Mouse (Mus musculus): ENCODE measurements around the gene Lysmd4.
"Not testable (repeated sequence)": the region's sequence is repeated elsewhere in the genome, so short reads cannot be mapped to it uniquely, and the experiment has no call there.

Gene Lysmd4

DNA sequence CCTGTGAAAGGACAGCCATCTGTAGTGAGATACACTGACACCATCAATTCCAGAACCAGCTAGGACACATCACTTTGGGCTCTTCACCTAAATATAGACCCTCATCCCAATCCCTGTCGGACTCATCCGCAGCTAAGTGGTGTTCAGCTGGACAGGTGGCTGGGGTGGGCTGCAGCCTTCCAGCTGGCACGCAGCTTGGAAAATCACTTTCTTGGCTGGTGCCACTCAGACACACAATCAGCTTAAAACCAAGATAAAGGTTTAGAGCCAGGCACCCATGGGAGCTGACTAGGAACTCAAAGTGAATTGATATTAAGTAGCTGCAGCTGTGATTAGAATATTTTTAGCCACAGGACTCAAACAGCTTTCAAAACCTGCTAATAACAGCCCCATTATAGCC is 7.9 kb downstream of the Lysmd4 start:
- no peak for DNase-seq (ENCODE audit: inconsistent age in 2 of 2, low spot score in 1 of 2)

DNA sequence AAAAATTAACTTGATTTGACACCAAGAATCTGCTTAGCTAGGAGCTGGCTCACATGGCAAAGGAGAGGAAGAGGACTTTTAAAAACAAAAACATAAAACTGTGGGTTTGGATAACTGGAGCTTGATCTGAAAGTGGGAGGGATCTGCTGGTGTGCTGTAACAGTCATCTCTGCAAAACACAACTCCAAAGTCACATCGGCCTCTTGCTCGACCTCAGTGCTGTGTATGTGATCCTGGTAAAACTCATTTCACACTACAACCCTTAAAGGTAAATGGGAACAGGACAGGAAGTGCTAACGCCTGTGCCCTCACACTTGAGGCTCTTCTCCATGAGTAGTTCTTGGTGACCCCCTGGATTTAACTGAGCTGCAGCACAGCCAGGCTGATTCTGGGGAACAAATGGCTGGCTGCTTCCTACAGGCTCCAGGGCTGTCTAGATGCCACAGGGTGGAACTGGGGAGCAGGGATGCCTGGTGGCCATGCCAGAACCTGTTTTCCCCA is 8.3 kb downstream of the Lysmd4 start:
- DNase-seq (ENCODE audit: inconsistent age in 2 of 2, low spot score in 1 of 2), result no peak

DNA sequence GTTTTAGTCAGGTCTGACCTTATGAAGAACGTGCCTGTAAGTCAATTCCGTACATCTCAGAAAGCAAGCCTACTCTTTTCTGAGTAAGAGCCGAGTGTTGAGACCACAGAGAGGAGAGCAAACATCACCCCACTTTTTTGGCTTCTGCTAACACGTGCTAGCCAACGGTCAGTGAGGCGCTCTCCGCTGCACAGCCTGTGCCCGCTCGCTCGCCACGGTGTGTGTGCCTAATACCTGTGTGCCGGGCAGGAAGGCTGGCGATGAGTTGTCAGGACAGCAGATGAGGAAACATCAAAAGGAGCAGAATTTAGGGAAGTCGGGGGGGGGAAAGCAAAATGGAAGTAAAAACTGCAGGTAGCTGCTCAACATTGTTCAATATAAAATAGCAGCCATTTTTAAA is 10.2 kb downstream of the Lysmd4 start:
- DNase-seq (ENCODE audit: inconsistent age in 2 of 2, low spot score in 1 of 2), result no peak

DNA sequence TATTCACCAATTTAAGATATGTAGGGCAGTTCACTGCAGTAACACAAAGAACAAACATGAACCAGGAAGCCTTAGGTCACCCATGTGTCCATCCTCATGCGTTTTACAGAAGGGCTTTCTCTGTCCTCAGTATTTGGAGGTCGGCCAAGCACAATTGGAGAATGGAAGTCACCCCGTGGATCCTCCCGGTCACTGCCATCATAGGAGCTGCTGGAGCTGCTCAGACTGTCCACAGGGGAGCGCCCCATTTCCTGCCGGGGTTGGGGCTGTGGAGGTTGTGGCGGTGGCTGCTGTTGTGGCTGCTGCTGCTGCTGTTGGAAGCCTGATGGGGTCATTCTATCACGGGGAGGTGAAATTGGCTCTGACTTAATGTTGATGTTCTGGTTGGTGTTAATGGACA is 12.5 kb downstream of the Lysmd4 start:
- DNase-seq (ENCODE audit: inconsistent age in 2 of 2, low spot score in 1 of 2), result peak in 1 of 2 experiments; percentile 56

DNA sequence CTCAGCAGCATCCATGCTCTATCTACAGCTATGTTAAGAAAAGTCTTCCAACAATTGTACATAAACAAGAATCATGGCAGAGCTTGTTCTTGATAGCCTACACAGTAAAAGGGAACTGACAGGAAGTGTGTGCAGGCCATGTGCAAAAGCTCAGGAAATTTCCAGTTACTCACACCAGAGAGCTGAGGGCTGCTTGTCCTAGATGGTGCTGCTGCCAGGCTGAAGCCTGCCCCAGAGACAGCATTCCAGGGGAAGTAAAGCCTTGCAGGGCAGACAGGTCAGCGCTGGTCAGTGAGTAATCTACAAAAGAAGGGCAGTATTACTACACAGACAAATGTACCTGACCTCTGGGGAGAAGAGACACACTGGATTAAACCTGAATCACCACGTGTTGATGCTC is 14.0 kb downstream of the Lysmd4 start:
- DNase-seq (ENCODE audit: inconsistent age in 2 of 2, low spot score in 1 of 2), result no peak

DNA sequence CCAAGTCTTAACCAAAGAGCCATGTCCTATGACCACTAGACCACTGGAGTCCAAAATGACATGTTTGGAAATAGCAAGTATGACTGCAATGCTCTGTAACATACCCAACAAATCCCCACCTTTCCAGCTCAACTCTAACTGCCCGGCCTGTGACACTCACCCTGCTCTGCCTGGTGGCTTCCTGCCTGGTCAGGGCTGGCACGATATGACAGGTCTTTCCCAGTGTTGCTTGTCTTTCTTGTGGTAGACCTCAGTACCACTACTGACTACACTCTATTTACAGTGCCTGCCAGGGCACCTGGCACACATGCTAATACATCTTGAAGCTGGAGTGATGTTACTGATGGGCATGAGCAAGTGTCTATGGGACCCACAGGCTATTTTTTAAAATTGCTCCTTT is 15.4 kb downstream of the Lysmd4 start:
- DNase-seq (ENCODE audit: inconsistent age in 2 of 2, low spot score in 1 of 2), result no peak

DNA sequence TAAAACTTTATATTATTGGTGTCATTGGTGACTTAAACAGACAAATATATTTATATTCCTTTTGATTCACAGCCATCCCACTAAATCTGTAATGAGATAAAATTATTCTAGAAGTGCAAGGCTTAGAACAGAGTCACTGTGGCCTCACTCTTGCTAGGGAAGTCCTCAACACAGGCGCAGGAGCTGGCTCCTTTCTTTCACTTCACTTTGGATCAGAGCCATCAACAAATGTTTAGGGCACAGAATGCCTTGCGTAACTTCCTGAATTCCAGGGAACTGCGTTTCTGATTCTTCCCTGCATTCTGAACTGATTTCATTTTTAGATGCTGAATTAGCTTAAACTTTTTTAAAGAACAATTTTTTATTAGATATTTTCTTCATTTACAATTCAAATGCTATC is 19.6 kb downstream of the Lysmd4 start:
- DNase-seq (ENCODE audit: inconsistent age in 2 of 2, low spot score in 1 of 2), result no peak

DNA sequence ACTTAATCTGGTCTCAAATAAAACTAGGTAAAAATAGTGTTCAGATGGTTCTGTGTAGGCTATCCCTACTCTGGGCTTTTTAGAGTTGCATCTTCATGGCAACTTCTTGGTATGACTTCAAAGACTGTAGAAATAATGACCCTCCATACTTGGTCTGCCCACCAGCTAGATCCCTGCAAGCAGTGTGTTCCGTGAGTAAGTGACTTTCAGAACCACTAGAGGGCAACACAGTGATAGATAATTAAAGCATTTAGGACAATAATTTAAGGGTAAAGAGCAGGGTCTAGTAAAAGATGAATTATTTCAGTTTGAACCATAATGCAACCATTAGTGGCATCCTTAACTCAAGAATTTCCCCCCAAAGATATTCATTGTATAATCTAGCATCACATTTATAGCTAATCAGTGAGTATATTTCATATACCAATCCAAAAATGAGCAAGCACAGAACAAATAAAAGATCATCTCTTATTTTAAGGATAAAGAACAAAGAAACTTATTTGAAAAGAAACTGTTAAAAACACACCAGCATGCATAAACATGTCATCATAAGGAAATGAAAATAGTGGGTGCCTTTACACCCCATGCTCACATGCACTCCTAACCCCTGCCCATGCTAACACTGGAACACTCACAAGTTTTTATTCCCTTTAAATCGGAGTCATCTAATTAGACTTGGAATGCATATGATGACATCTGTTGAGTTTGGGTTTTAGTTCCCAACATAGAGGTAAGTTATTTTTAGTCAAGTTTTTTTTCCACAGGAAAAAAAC is 21.0 kb downstream of the Lysmd4 start:
- peak in 1 of 2 experiments; percentile 71 for DNase-seq (ENCODE audit: inconsistent age in 2 of 2, low spot score in 1 of 2)

DNA sequence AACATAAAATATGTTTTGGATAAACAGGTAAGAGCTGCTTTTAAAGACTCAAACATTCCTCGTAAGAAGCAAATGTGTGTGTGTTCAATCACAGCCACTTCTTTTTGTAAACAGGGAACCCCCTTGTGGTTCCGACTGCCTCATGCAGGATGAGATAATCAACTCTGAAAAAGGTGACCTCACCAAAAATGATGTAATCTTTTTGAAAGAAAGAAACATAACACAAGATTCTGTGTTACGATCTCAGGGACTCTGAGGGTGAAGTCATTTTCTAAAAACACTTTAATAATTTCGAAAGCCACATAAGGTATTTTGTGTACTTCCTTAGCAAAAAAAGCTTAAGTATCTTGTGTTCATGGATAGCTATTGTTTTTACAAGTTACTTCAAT is 21.5 kb downstream of the Lysmd4 start:
- no peak for DNase-seq (ENCODE audit: inconsistent age in 2 of 2, low spot score in 1 of 2)

DNA sequence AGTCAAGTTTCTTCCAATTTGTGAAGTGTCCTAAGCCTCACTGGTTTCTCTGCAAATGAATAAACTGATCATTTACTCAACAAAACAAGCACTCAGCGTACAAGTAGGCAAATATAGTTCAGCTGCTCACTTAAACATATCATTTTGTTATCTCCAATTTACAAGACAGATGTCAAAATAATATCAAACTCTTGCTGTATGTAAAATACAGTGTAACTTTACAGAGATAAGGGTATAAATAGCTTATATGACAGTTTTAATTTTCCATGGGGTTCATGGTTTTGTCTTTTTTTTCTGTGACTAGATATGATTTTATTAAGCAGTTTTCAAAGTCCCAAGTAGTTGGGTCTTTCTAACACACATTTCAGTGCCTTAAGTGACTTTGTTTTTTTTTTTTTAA is 22.9 kb downstream of the Lysmd4 start:
- no peak for DNase-seq (ENCODE audit: inconsistent age in 2 of 2, low spot score in 1 of 2)

DNA sequence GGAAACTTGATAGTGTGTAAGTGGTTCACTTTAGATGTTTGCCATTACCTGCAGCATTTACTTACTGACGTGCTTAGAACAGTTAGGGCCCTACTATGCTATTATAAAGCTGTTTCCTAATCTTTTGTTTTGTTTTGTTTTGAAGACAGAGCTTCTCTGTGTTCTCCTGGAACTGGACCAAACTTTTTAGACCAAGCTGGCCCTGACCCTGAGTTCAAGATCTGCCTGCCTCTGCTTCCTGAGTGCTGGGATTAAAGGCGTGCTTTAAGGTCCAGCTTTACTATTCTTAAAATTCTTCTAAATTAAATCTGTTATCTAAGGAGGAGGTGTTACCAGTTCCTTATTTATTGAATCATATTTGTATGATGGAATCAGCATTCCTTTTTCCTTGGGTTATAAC is 23.7 kb downstream of the Lysmd4 start:
- DNase-seq (ENCODE audit: inconsistent age in 2 of 2, low spot score in 1 of 2), result peak in 1 of 2 experiments; percentile 57

DNA sequence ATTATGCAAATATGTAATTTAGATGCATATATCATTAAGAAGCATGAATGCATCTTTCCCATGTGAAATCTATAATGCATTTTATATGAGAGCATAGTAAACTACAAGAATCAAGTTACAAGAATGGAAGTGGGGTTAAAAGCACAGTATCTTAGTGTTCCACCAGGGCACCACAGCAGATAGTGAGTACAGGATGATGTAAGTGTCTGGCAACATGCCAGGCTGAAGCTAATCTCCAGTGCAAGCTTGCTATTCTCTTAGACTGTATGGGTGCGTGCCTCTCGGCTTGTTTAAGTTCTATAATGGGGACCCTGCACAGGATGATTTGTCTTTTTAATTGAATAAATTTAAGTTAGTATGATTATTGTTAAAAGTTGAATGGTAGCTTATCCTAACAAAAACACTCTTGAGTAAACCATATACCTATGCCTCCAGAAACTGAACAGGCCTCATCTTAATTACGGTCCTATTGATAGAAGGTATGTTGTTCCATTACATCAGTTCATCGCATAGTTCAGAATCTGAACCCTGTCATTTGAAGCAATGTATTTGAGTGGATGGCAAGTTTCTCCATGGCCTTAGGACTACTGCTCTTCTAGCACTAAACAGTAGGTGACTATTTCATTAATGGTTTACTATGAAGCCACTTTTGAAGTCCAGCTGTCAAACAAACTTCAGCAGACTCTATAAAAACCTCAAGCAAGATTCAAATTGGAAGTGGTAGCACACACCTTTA is 37.7 kb downstream of the Lysmd4 start:
- DNase-seq (ENCODE audit: inconsistent age in 2 of 2, low spot score in 1 of 2), result peak; percentile 86 to 92

DNA sequence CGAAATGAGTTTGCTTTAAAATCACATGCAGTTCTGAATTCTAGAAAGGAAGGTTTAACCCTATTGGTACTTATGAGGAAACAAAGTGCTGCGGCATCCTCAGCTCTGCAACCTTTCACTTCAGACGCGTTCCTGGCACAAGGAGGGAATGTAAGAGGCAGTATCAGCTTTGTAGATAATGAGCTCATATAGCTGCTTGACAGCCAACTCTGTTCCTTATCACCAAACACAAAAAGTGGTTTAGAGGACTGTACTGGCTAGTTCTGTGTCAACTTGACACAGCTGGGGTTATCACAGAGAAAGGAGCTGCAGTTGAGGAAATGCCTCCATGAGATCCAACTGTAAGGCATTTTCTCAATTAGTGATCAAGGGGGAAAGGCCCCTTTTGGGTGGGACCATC is 48.1 kb downstream of the Lysmd4 start:
- DNase-seq (ENCODE audit: inconsistent age in 2 of 2, low spot score in 1 of 2), result not testable (repeated sequence)

DNA sequence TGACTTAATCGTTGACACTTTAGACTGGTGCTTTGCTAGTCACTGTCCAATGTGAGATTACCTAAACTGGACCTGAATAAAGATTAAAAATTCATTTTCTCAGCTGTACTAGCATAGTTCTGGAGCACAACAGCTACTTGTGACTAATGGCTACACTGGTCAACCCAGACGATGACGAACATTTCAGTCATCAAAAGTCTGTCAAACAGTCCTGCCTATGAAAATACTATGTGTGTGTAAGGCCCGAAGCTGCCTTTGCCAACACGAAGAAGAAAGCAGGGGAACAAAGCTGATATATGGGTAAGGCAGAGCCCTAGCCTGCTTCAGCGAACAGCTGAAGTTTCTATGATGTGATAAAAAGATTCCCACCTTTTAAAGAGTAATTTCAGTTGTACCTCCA is 61.2 kb downstream of the Lysmd4 start:
- DNase-seq (ENCODE audit: inconsistent age in 2 of 2, low spot score in 1 of 2), result peak in 1 of 2 experiments; percentile 14

DNA sequence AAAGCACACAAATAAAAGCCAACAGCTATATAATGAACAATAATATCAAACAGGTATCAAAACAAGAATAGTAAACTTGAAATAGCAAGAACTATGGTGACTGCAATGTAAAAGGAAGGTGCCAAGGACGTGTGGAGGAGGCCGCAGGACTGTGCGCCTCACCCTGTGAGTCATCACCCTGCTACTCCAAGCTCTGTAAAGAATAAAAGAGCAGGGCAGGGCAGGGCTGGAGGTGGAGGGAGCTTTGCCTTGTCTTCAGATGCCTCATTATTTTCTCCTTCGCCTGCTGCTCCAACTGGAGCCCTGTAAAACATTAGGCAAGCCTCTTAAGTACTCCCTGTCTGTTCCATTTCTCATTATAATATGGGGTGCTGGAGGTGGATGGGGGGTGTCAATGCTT is 65.1 kb downstream of the Lysmd4 start:
- DNase-seq (ENCODE audit: inconsistent age in 2 of 2, low spot score in 1 of 2), result peak; percentile 64 to 78

DNA sequence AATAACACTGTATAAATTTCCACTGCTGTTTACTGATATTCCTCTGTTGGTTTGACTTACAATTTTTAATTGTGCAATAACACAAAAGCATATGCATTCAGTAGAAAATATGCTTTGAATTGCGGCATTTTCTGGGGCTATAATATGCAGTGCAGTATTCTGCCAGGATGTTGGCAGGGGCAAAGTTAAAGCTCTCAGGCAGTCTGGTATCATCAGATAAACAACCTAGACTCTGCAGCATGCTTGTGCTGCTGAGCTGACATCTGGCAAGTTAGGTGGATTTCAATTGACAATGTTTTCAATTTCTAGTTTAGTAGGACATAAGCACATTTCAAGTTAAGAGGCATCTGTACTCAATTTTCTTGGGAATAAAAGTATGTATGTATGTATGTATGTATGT is 69.0 kb downstream of the Lysmd4 start:
- DNase-seq (ENCODE audit: inconsistent age in 2 of 2, low spot score in 1 of 2), result no peak

DNA sequence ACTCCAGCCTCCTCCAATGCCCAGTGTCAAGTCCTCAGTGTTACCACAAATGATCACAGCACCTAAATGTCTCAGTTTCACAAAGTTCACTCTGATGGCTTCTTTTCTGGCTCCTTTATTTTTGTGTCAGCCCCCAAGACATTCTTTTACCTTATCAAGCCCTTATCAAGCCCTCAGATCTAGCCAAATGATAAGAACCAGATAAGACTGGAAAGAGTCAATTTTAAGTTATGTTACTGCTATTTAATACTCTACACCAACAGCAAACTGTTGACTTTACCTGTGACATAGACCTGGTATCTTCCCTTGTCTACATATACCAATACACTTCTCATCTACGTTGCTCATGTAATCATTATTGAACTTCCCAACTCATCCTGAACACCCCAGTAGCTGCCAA is 74.1 kb downstream of the Lysmd4 start:
- DNase-seq (ENCODE audit: inconsistent age in 2 of 2, low spot score in 1 of 2), result no peak

DNA sequence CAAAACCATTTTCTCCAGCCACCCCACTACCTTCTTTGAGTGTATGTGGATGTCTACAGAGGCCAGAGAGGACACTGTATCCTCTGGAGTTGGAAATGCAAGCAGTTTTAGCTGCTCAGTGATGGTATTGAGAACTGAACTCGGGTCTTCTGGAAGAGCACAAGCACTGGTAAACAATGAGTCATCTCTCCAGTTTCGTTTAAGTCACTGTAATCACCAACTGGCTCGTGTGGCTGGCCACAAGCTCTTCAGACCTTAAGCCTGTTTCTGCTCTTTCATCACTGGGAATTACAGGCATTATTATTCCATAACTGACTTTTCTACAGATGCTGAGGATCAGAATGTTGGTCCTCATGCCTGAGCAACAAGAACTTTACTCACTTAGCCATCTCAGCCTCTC is 82.6 kb downstream of the Lysmd4 start:
- DNase-seq (ENCODE audit: inconsistent age in 2 of 2, low spot score in 1 of 2), result peak in 1 of 2 experiments; percentile 25

DNA sequence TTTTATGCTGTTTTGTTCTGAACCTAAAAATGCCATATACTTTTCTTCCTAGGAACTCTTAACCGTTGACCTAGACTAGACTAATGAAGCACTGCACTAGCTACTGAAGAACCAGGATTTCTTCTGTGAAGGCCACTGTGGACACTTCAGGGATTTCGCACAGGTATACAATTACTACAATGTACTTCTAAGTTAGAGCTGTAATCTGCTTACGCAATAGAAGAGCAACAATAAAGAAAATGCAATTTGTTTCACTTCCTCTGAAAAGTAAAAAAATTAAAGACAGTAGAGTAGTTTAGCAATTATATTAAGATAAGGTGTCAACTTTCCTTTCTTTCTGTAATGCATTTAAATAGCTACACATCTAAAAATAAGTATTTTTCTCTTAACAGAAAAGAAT is 84.7 kb downstream of the Lysmd4 start:
- no peak for DNase-seq (ENCODE audit: inconsistent age in 2 of 2, low spot score in 1 of 2)

DNA sequence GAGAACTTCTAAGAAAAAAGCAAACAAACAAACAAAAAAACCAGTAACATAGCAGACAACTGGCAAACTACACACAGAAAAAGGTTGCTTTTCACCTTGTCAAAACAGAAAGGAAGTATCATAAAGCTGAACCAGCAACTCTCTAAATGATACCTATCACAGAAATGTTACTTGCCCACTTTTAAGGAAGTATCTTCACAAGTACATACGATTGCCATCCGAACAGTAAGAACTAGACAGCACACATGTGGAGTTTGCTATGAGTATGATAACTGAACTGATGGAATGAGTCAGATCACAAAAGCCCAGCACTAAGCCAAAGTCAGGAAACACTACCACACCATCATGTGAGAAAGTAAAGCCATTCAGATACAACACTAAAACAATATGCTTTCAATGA is 85.8 kb downstream of the Lysmd4 start:
- no peak for DNase-seq (ENCODE audit: inconsistent age in 2 of 2, low spot score in 1 of 2)

DNA sequence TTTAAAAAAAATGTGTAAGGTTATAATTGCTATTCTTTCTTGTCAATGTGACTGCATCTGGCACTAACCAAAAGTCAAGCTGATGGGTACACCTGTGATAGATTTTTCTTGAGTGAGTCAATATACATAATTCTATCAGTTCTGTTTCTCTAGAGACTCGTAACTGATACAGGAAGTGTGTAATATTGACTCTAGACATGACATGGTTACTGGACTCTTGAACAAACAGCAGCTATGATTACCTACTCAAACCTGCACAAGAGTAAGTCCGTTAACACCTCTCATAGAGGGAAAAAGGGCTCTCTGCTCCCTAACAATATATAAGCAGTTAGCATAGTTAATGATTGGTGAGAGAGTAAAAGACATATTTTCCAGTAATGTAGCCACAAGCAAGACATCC is 87.8 kb downstream of the Lysmd4 start:
- DNase-seq (ENCODE audit: inconsistent age in 2 of 2, low spot score in 1 of 2), result no peak

DNA sequence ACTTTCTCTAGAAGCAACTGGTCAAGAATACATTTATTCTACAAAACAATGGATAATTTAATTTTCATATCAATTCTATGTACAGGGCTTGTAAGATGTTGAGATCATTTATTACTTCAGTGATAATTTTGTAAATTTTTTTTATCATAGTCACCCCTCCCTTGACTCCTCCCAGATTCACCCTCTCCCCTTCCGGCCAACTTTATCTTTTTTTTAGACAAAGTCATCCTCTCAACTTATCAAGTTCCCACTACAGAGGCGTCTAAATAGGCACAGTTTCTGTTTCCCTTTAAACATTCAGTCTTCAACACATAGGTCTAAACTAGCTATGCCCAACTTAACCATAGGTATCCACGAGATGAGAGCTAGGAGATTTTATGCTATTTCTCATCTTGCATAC is 90.9 kb downstream of the Lysmd4 start:
- DNase-seq (ENCODE audit: inconsistent age in 2 of 2, low spot score in 1 of 2), result no peak
